Mouse (Mus musculus): ENCODE measurements around the gene Grsf1. TPM values are rescaled to one million over a fixed set of nuclear protein-coding genes. Genes with fewer than 3 reads are reported as not detected.

Grsf1 gene
- polyA plus RNA-seq, 1 experiment from 2014 or later, result 60.4 TPM

Other genes starting within 250 kb of the Grsf1 start
- gene Ambn, start 220.2 kb downstream of the Grsf1 start, polyA plus RNA-seq (2015; fragmentation: Nextera tagmentation; extraction: Ambion mirVana), result not detected in 2 replicates
- gene Enam, start 188.2 kb downstream of the Grsf1 start, polyA plus RNA-seq (2015; fragmentation: Nextera tagmentation; extraction: Ambion mirVana), result not detected in 2 replicates
- 0.29 and 0.30 TPM in 2 replicates for gene Jchain, start 148.3 kb downstream of the Grsf1 start, polyA plus RNA-seq (2015; fragmentation: Nextera tagmentation; extraction: Ambion mirVana)
- gene Utp3, start 121.7 kb downstream of the Grsf1 start, polyA plus RNA-seq (2015; fragmentation: Nextera tagmentation; extraction: Ambion mirVana), result 43.8 and 44.6 TPM in 2 replicates
- gene Rufy3, start 111.1 kb downstream of the Grsf1 start, polyA plus RNA-seq (2015; fragmentation: Nextera tagmentation; extraction: Ambion mirVana), result 259 and 269 TPM in 2 replicates
- gene Mob1b, start 44.7 kb upstream of the Grsf1 start, polyA plus RNA-seq (2015; fragmentation: Nextera tagmentation; extraction: Ambion mirVana), result 8.9 and 9.2 TPM in 2 replicates
- 46.9 and 53.4 TPM in 2 replicates for gene Dck, start 88.8 kb upstream of the Grsf1 start, polyA plus RNA-seq (2015; fragmentation: Nextera tagmentation; extraction: Ambion mirVana)
- gene Slc4a4, start 210.6 kb upstream of the Grsf1 start, polyA plus RNA-seq (2015; fragmentation: Nextera tagmentation; extraction: Ambion mirVana), result 13.4 and 14.3 TPM in 2 replicates